Mouse (Mus musculus): ENCODE data around the gene Scamp1. TPM values are rescaled to one million over a fixed set of nuclear protein-coding genes. Genes with fewer than 3 reads are reported as not detected.

Gene Scamp1
- polyA plus RNA-seq, 1 experiment from 2014 or later, result 167 TPM

DNA sequence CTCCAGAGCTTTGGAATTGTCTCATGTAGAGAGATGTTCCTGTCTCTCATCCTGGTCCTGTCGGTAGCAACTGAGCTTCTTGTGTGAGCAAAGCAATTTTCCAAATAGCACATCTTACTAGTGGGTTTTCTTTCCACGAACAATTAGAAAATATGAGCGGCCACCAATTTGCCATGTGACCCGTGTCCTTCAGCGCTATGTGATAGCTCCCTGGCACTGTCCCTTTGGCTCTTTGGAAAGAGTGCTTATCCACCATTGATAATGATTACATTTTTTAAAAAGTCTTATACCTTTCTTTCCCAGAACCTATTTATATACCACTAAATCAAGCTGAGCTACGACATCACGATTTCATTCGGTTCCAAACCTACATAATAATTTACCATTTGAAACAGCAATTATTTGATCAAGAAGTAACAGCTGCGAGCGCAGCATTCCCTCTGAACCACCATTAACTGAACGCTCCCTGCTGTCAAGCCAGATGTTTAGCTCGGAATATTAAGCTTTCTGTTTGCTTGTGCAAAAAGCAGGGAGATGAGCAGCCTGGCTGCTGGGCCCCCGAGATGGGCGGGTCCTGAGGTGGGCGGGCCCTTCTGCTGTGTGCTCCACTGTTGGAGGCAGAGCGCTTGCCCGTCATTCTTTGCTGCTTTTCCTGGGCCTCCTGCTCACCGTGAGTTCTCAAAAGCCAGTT is 20.8 kb upstream of the Scamp1 start:
- peak overlapping the region; percentile 54 for H3K4me2 ChIP-seq
- peaks cover 19% of the 10 kb centered on the region for H3K4me1 ChIP-seq
- H3K27ac ChIP-seq (replicated peaks), result peak overlapping the region; percentile 75
- H3K27me3 ChIP-seq (replicated peaks), result no peaks in the 10 kb centered on the region
- peak; percentile 93 for ATAC-seq (ENCODE audit: low FRiP score)
- no peaks in the 10 kb centered on the region for H3K9me3 ChIP-seq (replicated peaks)
- H3K4me3 ChIP-seq (replicated peaks), result peak overlapping the region; percentile 21
- 27% methylated on average over 18 of the region's 18 CpGs for whole genome bisulfite sequencing
- 0 out of 2 replicates have a peak overlapping the region, but pooled peaks have one; percentile 14 for H3K9ac ChIP-seq (replicated peaks)
- no peaks in the 10 kb centered on the region for H3K36me3 ChIP-seq

DNA sequence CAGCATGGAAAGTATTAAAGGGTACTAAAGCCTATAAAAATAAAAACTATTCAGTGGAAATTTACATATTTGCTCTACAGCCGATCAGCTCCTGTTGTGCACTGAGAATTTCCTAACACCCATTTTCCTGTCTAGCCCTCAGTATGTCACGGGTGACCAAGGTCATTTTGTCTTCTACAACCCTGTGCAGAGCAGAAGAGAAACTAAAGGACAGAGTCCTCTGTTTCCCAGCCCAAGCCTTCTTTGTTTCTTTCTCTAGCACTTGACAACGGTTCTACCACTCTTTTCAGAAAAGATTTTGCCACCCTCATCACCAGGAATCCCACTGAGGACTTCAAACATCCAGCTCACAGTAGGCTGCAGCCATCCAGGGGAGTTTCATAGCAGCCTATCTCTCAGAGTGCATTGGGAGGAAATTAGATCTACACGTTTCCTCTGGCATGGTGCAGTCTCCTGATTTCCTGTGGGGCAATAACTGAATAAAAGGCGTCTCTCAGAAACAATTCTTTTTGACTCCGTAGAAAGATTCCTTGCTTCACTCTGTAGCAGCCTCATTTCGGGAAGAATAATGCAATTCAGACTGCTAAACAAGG is 15.4 kb upstream of the Scamp1 start:
- Histone ChIP-seq H3K27ac (replicated peaks) (no peak overlapping the region), H3K27me3 (replicated peaks) (no peaks in the 10 kb centered on the region), H3K36me3 (no peaks in the 10 kb centered on the region), H3K4me3 (replicated peaks) (no peak overlapping the region), H3K4me2 (no peak overlapping the region), H3K9me3 (replicated peaks) (no peaks in the 10 kb centered on the region), H3K4me1 (peaks cover 3% of the 10 kb centered on the region), H3K9ac (replicated peaks) (no peak overlapping the region)
- ATAC-seq (ENCODE audit: low FRiP score), result no peak
- 27% methylated on average over 7 of the region's 7 CpGs for WGBS

DNA sequence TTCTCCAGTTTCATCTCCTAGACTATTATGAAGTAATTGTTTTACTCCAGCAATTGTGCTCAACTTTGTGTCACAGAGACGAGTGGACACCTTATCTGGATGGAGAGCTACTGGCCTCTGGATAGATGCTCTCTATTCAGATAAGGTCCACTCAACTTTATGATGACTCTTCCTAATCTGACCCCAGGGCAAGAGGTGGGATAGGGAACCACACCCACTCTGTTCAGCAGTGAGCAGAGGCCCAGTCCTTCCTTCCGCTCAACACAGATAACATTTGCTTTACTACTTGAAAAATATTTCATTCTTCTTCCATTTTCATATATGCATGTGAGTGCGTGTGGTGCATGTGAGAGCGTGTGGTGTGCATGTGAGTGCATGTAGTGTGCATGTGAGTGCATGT is 14.6 kb upstream of the Scamp1 start:
- ATAC-seq (ENCODE audit: low FRiP score), result no peak
- 89% methylated on average over 4 of the region's 4 CpGs for WGBS

DNA sequence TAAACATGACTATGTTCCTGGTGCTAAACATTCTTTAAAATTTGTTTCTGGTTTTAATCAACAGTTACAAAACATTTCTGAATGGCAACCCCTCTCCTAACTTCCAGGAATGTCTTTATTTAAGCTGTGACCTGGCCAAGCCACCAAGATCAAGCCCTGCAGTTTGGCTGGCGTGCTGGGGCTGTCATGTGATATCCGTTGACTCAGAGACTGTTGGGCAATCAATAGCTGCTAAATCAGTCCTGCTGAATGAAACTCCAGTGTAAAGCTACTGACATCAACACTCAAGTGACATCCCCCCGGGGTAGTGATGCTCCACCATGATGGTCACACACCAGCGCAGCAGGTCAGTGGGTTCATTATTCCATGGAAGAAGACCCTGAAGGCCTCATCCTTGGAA is 12.7 kb upstream of the Scamp1 start:
- 82% methylated on average over 4 of the region's 4 CpGs for WGBS
- no peaks in the 10 kb centered on the region for H3K27me3 ChIP-seq (replicated peaks)
- no peaks in the 10 kb centered on the region for H3K36me3 ChIP-seq
- no peak overlapping the region for H3K9ac ChIP-seq (replicated peaks)
- no peak overlapping the region for H3K4me2 ChIP-seq
- H3K4me3 ChIP-seq (replicated peaks), result no peak overlapping the region
- no peaks in the 10 kb centered on the region for H3K4me1 ChIP-seq
- H3K27ac ChIP-seq (replicated peaks), result no peak overlapping the region
- H3K9me3 ChIP-seq (replicated peaks), result no peaks in the 10 kb centered on the region
- no peak for ATAC-seq (ENCODE audit: low FRiP score)

More for the DNA sequence above, 14.6 kb upstream of the Scamp1 start:
- Histone ChIP-seq H3K9ac (replicated peaks) (no peak overlapping the region), H3K36me3 (no peaks in the 10 kb centered on the region), H3K27ac (replicated peaks) (no peak overlapping the region), H3K4me1 (no peaks in the 10 kb centered on the region), H3K9me3 (replicated peaks) (no peaks in the 10 kb centered on the region), H3K4me2 (no peak overlapping the region), H3K27me3 (replicated peaks) (no peaks in the 10 kb centered on the region), H3K4me3 (replicated peaks) (no peak overlapping the region)

DNA sequence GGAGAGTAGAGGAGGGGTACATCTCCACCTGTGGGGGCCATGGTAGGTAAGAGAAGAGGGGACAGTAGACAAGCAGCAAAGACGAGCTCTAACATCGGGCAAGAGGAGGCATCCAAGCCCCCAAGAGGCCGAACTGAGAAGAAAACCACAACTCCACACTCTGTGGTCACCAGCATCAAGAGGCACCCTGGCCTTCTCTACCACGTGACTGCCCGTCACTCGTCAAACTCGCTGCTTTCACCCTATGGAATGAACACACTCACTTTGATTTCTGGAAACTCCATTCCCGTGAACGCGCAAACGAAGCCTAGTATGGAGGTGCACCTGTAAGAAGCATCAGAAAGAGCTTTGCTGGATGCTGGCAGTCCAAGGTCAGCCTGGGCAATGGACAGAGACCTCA is 10.7 kb upstream of the Scamp1 start:
- Histone ChIP-seq H3K9ac (replicated peaks) (no peak overlapping the region), H3K4me3 (replicated peaks) (no peak overlapping the region), H3K4me1 (no peaks in the 10 kb centered on the region), H3K27ac (replicated peaks) (no peak overlapping the region), H3K36me3 (no peaks in the 10 kb centered on the region), H3K9me3 (replicated peaks) (no peaks in the 10 kb centered on the region), H3K27me3 (replicated peaks) (no peaks in the 10 kb centered on the region), H3K4me2 (no peak overlapping the region)
- no peak for ATAC-seq (ENCODE audit: low FRiP score)
- 89% methylated on average over 11 of the region's 11 CpGs for WGBS

DNA sequence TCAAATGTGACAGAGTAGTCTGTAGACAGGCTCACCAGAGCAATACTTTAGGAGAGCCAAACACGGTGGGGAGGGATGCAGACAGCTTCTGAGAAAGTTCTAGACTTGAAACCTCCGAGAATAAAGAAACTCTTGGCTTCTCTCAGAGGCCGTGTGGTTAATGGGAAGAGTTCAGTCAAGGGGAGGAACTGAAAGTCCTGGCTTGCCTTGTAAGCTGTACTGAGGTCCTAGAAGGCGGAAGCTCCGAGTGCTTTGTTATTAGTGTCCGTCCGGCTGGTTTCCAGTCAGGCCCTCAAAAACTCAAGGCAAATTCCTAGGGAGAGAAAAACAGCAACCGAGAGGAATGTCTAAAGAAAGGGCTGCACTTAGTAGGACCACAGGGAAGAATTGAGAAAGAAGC is 10.3 kb upstream of the Scamp1 start:
- Histone ChIP-seq H3K27ac (replicated peaks) (no peak overlapping the region), H3K4me3 (replicated peaks) (no peak overlapping the region), H3K9ac (replicated peaks) (no peak overlapping the region), H3K9me3 (replicated peaks) (no peaks in the 10 kb centered on the region), H3K4me1 (no peaks in the 10 kb centered on the region), H3K27me3 (replicated peaks) (no peaks in the 10 kb centered on the region), H3K36me3 (no peaks in the 10 kb centered on the region), H3K4me2 (no peak overlapping the region)
- no peak for ATAC-seq (ENCODE audit: low FRiP score)
- 88% methylated on average over 8 of the region's 8 CpGs for WGBS

DNA sequence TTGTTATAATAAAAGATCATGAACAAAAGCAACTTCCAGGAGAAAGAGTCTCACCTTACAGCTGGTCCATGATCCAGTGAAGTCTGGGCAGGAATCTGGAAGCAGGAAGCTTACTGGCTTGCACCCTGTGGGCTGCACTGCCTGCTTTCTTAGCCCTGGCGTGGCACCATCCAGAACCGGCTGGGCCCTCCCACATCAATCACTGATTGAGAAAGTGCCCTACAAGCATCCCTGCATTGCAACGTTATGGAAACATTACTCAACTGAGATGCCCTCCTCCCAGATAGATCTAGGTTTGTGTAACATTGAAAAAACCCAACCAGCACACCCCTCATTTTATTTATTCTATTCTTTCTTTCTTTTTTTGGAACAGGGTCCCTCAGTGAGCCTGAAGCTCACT is 9.2 kb upstream of the Scamp1 start:
- H3K27ac ChIP-seq (replicated peaks), result no peak overlapping the region
- ATAC-seq (ENCODE audit: low FRiP score), result no peak
- H3K9me3 ChIP-seq (replicated peaks), result no peaks in the 10 kb centered on the region
- H3K9ac ChIP-seq (replicated peaks), result no peak overlapping the region
- no peaks in the 10 kb centered on the region for H3K27me3 ChIP-seq (replicated peaks)
- no peak overlapping the region for H3K4me3 ChIP-seq (replicated peaks)
- H3K4me2 ChIP-seq, result no peak overlapping the region
- no peaks in the 10 kb centered on the region for H3K4me1 ChIP-seq
- WGBS, result 54% methylated on average over 3 of the region's 3 CpGs
- H3K36me3 ChIP-seq, result no peaks in the 10 kb centered on the region

DNA sequence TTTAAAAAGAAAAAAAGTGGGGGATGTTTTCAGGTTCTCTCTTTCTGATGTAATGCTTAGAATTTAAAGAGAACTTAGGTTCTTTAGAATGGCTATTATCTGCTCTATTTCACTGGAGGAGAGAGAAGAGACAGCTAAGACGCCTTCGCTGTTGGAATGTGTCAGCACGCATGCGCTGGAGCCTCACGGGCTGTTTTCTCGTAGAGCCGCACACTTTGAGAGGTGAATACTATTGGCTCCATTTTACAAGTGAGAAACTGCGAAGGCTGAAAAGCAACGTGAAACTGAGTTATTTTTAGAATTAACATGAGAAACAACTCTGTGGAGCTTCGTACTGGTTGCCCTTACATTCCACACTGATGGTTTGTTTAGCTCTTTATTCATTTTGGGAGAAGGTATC is 8.3 kb upstream of the Scamp1 start:
- no peaks in the 10 kb centered on the region for H3K36me3 ChIP-seq
- 76% methylated on average over 10 of the region's 10 CpGs for WGBS

DNA sequence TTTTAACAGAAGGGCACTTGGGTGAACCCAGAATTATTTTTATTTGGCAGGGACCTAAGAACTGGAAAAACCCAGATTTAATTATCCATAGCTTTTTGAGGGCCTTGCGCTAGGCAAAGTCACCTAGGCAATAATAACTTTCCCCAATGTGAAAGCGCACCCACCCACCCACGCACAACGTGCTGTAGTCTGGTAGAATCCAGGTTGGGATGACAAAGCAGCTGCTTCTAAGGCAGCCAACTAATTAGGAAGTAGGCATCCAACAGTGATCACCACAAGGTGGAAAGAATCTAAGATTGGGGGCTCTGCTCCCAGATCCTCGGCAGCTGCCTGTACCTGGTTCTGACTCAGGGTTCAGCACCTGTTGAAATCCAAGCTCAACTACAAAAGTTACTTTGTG is 538 bp upstream of the Scamp1 start:
- Histone ChIP-seq H3K4me3 (replicated peaks) (peak overlapping the region; percentile 99), H3K4me1 (peaks cover 37% of the 10 kb centered on the region), H3K9me3 (replicated peaks) (no peaks in the 10 kb centered on the region), H3K27me3 (replicated peaks) (no peaks in the 10 kb centered on the region), H3K9ac (replicated peaks) (no peak overlapping the region), H3K4me2 (peak overlapping the region; percentile 78), H3K27ac (replicated peaks) (no peak overlapping the region), H3K36me3 (no peaks in the 10 kb centered on the region)
- 40% methylated on average over 5 of the region's 5 CpGs for WGBS
- ATAC-seq (ENCODE audit: low FRiP score), result no peak

More for the DNA sequence above, 8.3 kb upstream of the Scamp1 start:
- H3K27me3 ChIP-seq (replicated peaks), result no peaks in the 10 kb centered on the region
- H3K4me3 ChIP-seq (replicated peaks), result no peak overlapping the region
- no peaks in the 10 kb centered on the region for H3K9me3 ChIP-seq (replicated peaks)
- no peaks in the 10 kb centered on the region for H3K4me1 ChIP-seq
- no peak for ATAC-seq (ENCODE audit: low FRiP score)
- H3K9ac ChIP-seq (replicated peaks), result no peak overlapping the region
- no peak overlapping the region for H3K4me2 ChIP-seq
- H3K27ac ChIP-seq (replicated peaks), result no peak overlapping the region

DNA sequence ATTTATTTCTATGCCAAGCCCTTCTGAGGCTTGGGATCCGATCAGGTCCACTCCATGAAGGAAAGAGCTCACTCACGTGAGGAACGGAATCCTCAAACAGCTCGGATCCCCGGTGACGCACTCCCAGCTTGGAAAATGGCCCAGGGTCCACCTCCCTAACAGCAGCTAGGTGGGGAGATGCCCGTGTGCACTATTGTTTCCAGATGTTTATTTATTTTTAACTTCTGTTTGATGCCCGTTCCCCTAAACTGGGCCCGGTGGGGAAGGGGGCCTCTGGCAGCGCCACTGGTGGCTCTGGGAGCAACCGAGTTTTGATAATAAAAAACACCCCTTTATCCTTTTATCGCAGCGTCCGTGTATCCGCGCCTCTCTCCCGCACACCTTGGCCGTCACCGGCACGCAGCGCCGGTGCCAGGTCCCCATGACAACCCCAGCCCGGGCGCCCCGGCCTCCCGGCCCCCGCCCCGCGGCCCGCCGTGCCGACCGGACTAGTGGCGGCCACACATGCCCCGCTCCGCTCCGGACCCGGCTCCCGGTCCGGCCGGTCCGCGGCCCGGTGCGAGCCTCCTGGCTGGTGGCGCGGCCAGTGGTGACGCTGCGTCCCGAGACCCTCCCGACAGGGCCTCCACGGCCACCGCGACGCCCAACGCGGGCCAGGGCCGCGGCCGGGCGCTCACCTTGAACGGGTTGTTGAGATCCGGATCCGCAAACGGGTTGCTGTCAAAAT is 951 bp downstream of the Scamp1 start:
- Histone ChIP-seq H3K4me2 (peak overlapping the region; percentile 78), H3K4me1 (peaks cover 37% of the 10 kb centered on the region), H3K27me3 (replicated peaks) (no peaks in the 10 kb centered on the region), H3K4me3 (replicated peaks) (peak overlapping the region; percentile 99), H3K36me3 (no peaks in the 10 kb centered on the region), H3K27ac (replicated peaks) (peak overlapping the region; percentile 91), H3K9me3 (replicated peaks) (no peaks in the 10 kb centered on the region), H3K9ac (replicated peaks) (peak overlapping the region; percentile 95)
- WGBS, result under 1% methylated on average over 62 of the region's 65 CpGs
- ATAC-seq (ENCODE audit: low FRiP score), result peak; percentile 15

DNA sequence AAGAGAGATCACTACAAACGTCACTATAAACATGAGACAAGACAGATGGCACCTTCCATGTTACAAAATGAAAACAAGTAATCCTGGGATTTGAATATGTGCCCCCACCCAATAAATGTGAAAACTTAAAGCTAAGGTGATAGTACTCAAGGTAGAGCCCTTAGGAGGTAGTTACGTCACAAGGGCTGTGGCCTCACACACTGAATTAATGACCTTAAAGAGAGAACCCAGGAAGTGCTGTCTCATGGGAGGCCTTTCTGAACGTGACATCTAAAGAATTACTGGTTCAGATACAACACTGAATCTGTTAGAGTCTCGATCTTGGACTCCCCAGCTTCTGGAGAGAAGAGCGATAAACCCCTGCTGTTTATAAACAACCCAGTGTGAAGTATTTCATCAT is 6.2 kb downstream of the Scamp1 start:
- no peaks in the 10 kb centered on the region for H3K9me3 ChIP-seq (replicated peaks)
- no peak overlapping the region for H3K4me3 ChIP-seq (replicated peaks)
- WGBS, result 59% methylated on average over 5 of the region's 5 CpGs
- no peak overlapping the region for H3K9ac ChIP-seq (replicated peaks)
- peaks cover 27% of the 10 kb centered on the region for H3K4me1 ChIP-seq
- H3K27me3 ChIP-seq (replicated peaks), result no peaks in the 10 kb centered on the region
- no peak overlapping the region for H3K4me2 ChIP-seq
- no peaks in the 10 kb centered on the region for H3K36me3 ChIP-seq
- H3K27ac ChIP-seq (replicated peaks), result no peak overlapping the region
- no peak for ATAC-seq (ENCODE audit: low FRiP score)

DNA sequence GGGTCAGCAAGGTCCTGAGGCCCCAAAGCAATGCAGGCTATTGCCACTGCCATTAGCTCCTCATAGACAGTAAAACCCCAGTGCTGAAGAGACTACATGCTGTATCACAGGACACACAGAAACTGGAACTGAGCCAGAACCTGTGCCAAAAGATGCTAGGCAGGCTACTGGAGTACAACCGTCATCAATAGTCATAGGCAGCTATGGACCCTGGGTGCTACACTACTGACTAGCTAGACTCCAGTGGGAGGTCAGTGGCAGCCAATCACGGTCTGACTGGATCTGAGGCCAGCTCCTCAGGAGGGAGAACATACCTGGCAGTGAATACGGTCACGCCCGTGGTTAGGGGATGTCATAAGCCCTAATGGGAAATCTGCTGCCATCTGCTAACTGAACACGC is 14.4 kb downstream of the Scamp1 start:
- Histone ChIP-seq H3K4me1 (peaks cover 33% of the 10 kb centered on the region), H3K27ac (replicated peaks) (no peak overlapping the region), H3K9ac (replicated peaks) (no peak overlapping the region), H3K4me3 (replicated peaks) (no peak overlapping the region), H3K4me2 (no peak overlapping the region), H3K36me3 (no peaks in the 10 kb centered on the region), H3K27me3 (replicated peaks) (no peaks in the 10 kb centered on the region), H3K9me3 (replicated peaks) (no peaks in the 10 kb centered on the region)
- 74% methylated on average over 6 of the region's 6 CpGs for WGBS
- 0 out of 2 replicates have a peak, but pooled peaks have one; percentile 40 for ATAC-seq (ENCODE audit: low FRiP score)
